Mouse (Mus musculus) frontal cortex, adult 2 months (tissue): ENCODE results near the gene Gstm3. TPM values are rescaled to one million over a fixed set of nuclear protein-coding genes. Genes with fewer than 3 reads are reported as not detected.

ENCODE experiments used
- DNase-seq, 2 experiments: peaks; one replicate each; pipeline ENCODE4 v3.0.0; 2022; ENCODE audit warnings: low spot score in 1 of 2; ENCODE audit errors: extremely low spot score in 1 of 2
- polyA plus RNA-seq: library from polyadenylated mRNA; depleted of rRNA; stranded (reverse); fragments of >200 nt; gene quantifications from 2 replicates; pipeline ENCODE4 v1.2.3, GENCODE M21; 2012; rRNA removed

The Gstm3 gene
- polyA plus RNA-seq, 1 experiment = not detected

- DNase-seq = peak; percentile 97 to 99
These were observed 37.4 kb downstream of the Gstm3 start, which contains the start of gene Gstm7 for GRCm38 (mm10) chr3:107931670-107932069. Gstm7 (minus strand) TSS chr3:107931817.

- DNase-seq = no peak
These were observed 37.9 kb downstream of the Gstm3 start for GRCm38 (mm10) chr3:107931134-107931533.

- no peak for DNase-seq
These were observed 39.4 kb downstream of the Gstm3 start for GRCm38 (mm10) chr3:107929731-107930130.

- no peak for DNase-seq
These were observed 39.8 kb downstream of the Gstm3 start for GRCm38 (mm10) chr3:107929243-107929642.

GRCm38 (mm10) chr3:107928691-107929090 lies 40.4 kb downstream of the Gstm3 start:
- DNase-seq = no peak

- DNase-seq = no peak
These were observed 41.2 kb downstream of the Gstm3 start for GRCm38 (mm10) chr3:107927841-107928240.

- no peak for DNase-seq
These were observed 43.7 kb downstream of the Gstm3 start for GRCm38 (mm10) chr3:107925335-107925734.

GRCm38 (mm10) chr3:107920348-107920747 lies 48.7 kb downstream of the Gstm3 start:
- DNase-seq = no peak

- DNase-seq = peak in 1 of 2 experiments; percentile 87
These were observed 51.2 kb downstream of the Gstm3 start for GRCm38 (mm10) chr3:107917783-107918408.

GRCm38 (mm10) chr3:107917097-107917496 lies 52.0 kb downstream of the Gstm3 start:
- DNase-seq = no peak

GRCm38 (mm10) chr3:107916674-107917073 lies 52.4 kb downstream of the Gstm3 start:
- no peak for DNase-seq

Other genes with a start within 250 kb of the Gstm3 start
- 14.1 and 14.5 TPM in 2 replicates for gene Csf1, start 208.8 kb downstream of the Gstm3 start, polyA plus RNA-seq
- gene Eps8l3, start 92.1 kb downstream of the Gstm3 start, polyA plus RNA-seq = not detected in 2 replicates
- 366 and 387 TPM in 2 replicates for gene Gstm5, start 73.5 kb downstream of the Gstm3 start, polyA plus RNA-seq
- 35.1 and 38.0 TPM in 2 replicates for gene Gstm7, start 37.5 kb downstream of the Gstm3 start, polyA plus RNA-seq
- 8.5 and 10.0 TPM in 2 replicates for gene Gstm6, start 25.5 kb downstream of the Gstm3 start, polyA plus RNA-seq
- gene Gstm2, start 17.2 kb upstream of the Gstm3 start, polyA plus RNA-seq = 6.3 and 8.0 TPM in 2 replicates
- 345 and 428 TPM in 2 replicates for gene Gstm1, start 48.7 kb upstream of the Gstm3 start, polyA plus RNA-seq
- 12.7 and 15.0 TPM in 2 replicates for gene Gstm4, start 75.6 kb upstream of the Gstm3 start, polyA plus RNA-seq
- gene Ampd2, start 117.4 kb upstream of the Gstm3 start, polyA plus RNA-seq = 188 and 230 TPM in 2 replicates
- gene Gnat2, start 123.5 kb upstream of the Gstm3 start, polyA plus RNA-seq = 0.53 and 0.58 TPM in 2 replicates
- 37.3 and 37.5 TPM in 2 replicates for gene Gnai3, start 176.9 kb upstream of the Gstm3 start, polyA plus RNA-seq
- gene Gpr61, start 185.6 kb upstream of the Gstm3 start, polyA plus RNA-seq = 15.0 and 15.1 TPM in 2 replicates
- gene Amigo1, start 217.1 kb upstream of the Gstm3 start, polyA plus RNA-seq = 62.1 and 62.6 TPM in 2 replicates
- 19.1 and 19.3 TPM in 2 replicates for gene Cyb561d1, start 231.9 kb upstream of the Gstm3 start, polyA plus RNA-seq
- gene Atxn7l2, start 241.7 kb upstream of the Gstm3 start, polyA plus RNA-seq = 42.7 and 44.0 TPM in 2 replicates